Mouse (Mus musculus): ENCODE measurements around the gene Ccdc142.

Gene Ccdc142

DNA sequence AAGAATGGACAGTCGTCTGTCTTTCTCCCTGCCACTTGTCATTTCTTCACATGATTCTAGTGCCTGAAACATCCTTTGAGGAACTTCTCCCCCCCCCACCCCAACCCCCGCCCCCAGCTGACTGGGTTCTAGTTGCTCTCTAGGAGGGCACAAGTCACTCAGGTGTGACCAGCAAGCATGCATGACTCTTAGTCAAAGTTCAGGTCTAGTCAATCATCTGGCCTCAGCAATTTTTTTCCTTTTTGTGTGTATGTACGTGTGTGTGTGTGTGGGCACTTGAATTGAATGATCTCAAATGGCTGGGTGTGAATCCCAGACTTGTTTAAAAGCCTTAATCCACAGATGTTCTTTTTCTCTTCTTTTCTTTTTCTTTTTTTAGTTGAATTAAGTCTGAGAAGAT, 32.8 kb downstream of the Ccdc142 start:
- in situ Hi-C loops (cut with MboI; ENCODE audit: unreplicated experiment in 2 of 2): no loop called here

DNA sequence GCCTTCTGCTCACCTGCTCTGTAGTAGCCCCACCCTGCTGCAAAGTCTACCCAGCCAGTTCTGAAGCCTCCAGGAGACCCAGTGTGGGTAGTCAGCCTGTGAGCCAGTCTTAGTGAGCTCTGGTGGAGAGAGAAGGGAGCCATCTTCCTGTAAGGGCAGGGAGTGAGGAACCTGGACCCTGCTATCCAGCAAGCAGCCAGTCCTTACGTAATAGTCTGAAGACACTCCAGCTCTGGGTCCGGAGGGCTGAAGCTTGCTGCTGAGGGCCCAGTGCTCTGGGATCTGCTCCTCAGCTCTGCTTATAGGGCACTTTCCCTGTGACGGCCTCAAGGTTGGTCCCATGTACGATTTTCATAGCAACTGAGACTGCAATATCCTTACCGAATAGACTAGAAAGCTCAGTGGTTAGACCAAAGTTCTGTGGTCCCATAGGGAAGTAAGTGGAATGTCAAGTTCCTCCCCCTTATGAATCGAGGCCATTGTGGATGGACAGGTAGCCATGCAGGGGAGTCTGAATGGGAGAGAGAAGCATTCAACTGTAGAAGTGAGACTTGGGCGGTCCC, 33.6 kb downstream of the Ccdc142 start, which contains the start of gene Rtkn:
TSS of gene Rtkn (plus strand) at position 513 of the 563 bp plus-strand sequence.
- in situ Hi-C loops (cut with MboI; ENCODE audit: unreplicated experiment in 2 of 2): no loop called here

DNA sequence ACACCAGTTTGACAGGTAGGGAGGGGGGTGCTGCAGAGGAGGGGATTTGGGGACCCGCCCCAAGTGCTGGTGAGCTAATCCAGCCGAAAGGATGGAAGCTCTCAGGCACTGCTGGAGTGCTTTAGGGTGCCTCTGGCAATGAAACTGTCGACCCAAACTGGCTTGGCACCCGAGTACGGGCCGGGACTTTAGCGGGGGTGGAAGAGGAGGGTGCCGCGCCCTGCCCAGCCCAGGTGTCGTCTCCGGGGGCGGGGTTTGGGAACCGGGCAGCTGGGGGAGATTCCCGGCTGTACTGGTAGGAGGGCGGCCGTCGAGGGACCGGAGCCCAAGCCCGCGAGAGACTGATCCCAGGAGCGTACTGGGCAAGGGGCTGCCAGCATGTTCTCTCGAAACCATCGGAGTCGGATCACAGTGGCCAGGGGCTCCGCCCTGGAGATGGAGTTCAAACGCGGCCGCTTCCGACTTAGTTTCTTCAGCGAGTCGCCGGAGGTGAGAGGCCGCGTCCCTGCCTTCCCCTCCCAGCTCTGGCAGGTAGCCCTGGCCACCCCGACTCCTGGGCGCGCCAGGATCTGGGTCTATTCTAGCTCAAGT, 34.3 kb downstream of the Ccdc142 start:
- in situ Hi-C loops (cut with MboI; ENCODE audit: unreplicated experiment in 2 of 2): no loop called here

DNA sequence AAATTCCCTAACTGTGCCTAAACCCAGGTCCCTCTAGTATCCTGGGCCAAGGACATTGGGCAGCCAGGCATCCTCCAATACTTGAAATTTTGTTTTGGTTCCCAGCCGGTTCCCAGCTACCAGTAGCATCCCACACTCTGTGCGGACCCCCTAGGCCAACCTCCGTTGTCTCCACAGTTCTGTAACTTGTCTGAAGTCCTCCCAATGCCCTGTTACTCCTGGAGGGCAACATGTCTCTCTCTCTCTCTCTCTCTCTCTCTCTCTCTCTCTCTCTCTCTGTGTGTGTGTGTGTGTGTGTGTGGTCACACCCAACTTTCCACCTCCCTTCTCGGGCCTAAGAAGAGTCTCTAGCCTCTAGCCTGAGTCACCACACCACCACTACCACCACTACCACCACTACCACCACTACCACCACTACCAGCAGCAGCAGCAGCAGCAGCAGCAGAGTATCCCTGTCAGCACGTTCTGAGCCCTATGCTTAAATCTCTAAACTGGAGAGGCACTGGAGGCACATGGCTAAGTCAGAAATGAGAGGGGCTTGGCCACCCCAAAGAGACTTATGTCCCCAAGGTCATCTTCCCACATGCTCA, 35.0 kb downstream of the Ccdc142 start:
- in situ Hi-C loops (cut with MboI; ENCODE audit: unreplicated experiment in 2 of 2): no loop called here

DNA sequence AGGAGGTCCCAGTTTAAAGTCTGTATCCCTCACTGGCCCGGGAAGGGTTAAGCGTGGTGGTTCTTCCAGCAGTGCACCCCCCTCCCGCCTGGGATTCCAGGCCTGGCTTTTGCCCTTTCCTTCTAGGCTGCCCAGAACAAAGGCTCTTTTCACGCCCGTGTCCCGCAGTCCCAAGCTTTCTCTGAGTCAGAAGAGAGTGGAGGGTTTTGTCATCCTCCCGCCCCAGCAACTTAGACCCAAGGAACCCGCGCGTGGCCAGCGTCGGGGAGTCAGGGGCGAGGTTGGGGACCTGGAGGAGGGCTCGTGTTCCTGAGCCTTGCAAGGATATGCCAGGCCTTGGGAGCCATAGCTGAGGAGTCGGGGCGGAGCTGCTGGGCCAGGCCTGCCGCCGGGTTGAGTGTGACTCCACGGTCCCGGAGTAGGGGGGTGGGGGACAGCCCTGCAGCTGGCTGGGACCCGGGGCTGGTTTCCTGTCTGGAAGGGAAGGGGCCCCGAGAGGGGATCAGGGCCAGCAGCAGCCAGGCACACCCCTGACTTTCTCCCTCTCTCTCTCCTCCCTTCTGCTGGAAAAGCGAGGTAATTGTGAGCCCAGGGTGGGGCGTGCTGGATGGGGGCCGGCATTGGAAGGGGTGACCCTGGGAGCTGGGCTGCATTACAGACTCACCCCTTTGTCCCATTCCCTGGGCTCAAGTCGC, 35.6 kb downstream of the Ccdc142 start:
- in situ Hi-C loops (cut with MboI; ENCODE audit: unreplicated experiment in 2 of 2): no loop called here

DNA sequence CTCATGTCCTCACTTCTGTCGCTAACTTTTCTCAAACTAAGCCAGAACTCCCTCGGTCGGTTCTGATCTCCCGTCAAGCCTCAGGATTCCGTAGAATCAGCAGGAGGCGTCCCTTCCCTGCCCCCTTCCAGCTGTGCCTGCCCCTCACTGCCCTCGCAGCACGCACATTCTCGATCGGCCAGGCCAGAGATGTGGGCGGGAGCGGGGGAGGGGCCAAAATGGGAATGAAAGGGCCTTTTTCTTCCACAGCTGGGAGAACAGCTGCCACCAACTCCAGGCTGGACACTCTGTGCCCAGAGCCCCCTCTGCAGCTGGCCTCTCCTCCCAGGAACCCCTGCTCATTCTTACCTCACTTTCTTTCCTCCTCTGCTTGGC, 36.2 kb downstream of the Ccdc142 start:
- in situ Hi-C loops (cut with MboI; ENCODE audit: unreplicated experiment in 2 of 2): no loop called here

DNA sequence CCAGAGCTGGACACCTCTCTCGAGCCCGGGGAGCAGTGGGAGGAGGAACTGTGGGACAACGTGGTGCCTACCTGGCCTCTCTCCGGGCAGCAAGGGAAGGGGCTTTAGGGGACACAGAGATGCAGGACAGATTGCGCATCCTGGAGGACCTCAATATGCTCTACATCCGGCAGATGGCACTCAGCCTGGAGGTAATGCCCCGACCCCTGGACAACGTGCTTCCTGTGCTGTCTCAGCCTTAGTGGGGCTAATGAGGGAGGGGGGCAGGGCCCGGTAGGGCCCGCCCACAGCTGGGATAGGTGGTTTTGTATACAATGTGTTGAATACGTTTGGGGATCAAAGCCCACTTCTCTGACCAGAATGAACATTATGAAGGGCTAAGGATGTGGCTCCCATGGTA, 36.7 kb downstream of the Ccdc142 start:
- in situ Hi-C loops (cut with MboI; ENCODE audit: unreplicated experiment in 2 of 2): no loop called here

DNA sequence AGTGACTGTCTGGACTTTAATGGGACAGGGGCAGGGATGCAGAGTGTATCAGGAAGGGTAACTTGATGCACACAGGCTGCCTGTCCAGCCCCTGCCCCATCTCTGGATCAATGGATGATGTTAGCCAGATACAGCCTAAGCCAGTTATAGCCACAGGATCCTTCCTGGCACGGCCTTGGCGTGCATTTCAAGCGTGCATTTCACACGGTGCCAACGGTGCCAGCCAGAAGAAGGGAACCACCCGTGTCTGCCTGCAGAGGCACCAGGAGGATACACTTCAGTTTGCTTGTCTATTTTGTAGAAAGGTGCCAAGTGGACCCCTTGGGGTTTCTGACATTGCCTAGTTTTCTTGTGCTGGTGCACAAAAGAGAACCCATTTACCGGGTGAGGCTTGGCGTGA, 38.6 kb downstream of the Ccdc142 start:
- in situ Hi-C loops (cut with MboI; ENCODE audit: unreplicated experiment in 2 of 2): no loop called here

DNA sequence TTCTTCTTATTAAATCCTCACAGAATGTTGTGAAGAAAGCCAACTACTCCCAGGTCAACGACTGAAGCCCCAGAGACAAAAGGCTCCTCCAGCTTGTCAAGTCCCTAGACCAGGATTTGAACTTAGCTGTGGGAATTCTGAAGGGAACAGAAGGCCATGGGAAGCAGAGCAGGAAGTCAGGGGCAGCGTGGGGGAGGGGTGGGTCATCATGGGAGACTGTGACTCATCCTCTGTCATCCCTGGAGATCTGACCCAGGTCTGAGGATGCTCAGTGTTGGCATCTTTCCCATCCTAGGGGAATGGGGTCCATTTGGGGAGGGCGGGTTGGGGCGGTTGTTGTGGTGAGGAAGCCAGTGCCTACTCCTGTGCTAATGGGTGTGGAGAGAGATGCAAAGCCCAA, 40.2 kb downstream of the Ccdc142 start:
- in situ Hi-C loops (cut with MboI; ENCODE audit: unreplicated experiment in 2 of 2): no loop called here

DNA sequence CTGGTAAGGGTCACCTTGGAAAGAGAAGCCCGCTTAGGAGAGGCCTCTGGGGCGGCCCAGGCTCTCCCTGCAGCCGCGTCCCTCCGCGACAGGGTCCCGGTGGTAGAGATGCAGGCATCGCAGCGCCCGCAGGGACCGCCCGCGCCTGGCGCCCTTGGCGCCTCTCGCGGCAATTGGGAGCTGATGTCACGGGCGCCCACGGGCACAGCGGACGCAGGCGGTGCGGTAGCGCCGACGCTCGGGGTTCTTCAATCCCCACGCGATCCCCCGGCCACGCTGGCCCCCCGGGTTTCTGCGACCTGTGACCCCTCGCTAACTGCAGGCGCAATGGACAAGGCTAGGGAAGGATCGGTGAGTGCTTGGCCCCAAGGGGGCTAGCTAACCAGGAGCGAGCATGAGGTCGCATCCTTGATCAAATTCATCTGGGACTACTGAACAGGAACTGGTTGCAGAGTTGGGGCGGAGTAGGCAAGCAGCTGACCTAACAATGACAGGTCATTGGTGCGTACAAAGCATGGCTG, 40.9 kb downstream of the Ccdc142 start:
- in situ Hi-C loops (cut with MboI; ENCODE audit: unreplicated experiment in 2 of 2): no loop called here

DNA sequence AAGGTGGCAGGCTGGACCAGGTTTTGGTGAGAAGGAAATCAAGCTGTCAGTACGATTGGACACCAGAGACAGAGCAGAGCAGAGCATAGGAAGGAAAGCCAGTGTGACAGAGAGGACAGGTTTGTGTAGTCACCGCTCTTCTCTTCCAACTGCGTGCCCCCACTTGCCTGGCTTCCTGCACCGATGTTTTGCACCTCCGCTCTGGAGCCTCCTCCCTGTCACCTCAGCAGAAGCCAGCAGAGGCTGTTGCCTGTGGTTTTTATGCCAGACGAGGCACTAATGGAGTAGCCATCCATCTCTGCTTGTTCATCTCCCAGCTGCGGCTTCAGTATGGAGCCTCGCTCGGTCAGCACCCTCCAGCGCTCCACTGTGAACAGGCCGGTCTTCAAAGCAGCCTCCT, 41.5 kb downstream of the Ccdc142 start:
- in situ Hi-C loops (cut with MboI; ENCODE audit: unreplicated experiment in 2 of 2): no loop called here

DNA sequence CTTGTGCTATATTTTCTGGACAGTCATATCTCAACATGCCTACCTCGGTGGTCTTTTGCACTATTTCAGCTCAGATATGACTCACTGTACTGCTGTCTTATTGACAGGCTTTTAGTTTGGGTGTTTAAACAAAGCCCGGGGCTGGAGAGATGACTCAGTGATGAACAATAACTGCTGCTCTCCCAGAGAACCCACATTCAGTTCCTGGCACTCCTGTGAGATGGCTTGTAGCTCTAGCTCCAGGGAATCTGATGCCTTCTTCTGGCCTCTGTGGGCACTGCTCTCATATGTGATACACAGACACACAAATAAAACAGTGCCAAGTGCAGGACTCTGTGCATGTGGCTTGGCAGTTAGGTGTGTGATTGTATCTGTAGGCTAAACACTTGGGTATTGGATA, 43.8 kb downstream of the Ccdc142 start:
- in situ Hi-C loops (cut with MboI; ENCODE audit: unreplicated experiment in 2 of 2): no loop called here

DNA sequence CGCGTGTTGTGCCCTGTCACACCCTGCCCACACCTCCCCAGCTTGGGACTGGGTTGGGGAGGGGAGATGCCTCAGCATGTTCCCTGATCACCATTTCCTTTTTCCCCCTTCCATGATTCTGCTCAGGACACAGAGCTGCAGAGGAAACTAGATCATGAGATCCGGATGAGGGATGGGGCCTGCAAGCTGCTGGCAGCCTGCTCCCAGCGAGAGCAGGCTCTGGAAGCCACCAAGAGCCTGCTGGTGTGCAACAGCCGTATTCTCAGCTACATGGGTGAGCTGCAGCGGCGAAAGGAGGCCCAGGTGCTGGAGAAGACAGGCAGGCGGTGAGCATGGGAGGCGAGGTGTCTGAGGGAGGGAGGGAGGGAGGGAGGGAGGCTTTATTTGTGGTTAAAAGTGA, 44.4 kb downstream of the Ccdc142 start:
- in situ Hi-C loops (cut with MboI; ENCODE audit: unreplicated experiment in 2 of 2): no loop called here

DNA sequence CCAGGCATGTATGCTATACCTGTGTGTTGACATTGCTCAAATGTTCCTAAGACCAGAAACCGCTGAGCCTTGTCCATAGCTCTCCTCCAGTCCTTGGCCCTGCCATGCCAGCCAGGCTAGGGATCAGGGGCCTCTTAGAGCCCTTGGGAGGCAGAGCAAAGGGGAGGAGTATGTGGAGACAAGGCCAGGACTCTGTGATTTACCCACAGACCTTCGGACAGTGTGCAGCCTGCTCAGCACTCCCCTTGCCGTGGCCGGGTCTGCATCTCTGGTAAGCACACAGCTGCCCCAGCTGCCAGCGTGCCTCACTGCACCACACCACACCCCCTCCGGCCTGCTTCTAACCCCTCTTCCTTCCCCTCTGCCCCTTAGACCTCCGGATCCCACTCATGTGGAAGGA, 45.9 kb downstream of the Ccdc142 start:
- in situ Hi-C loops (cut with MboI; ENCODE audit: unreplicated experiment in 2 of 2): no loop called here

DNA sequence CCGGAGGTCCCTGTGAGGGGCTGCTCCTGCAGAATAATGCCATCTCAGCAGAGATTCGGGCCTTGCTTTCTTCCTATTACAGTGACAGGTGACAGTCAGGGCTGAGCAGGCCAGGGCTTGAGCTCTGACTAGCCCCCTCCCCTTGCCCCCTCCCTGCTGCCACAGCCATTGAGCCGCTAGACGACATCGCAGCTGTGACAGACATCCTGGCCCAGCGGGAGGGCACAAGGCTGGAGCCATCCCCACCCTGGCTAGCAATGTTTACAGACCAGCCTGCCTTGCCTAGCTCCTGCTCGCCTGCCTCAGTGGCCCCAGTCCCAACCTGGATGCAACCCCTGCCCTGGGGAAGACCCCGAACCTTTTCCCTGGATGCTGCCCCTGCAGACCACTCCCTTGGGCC, 50.3 kb downstream of the Ccdc142 start:
- in situ Hi-C loops (cut with MboI; ENCODE audit: unreplicated experiment in 2 of 2): loop anchor here in 1 of 2 experiments (10.0 kb wide), 1 partner anchor 47 kb away; the partner anchor contains the start of genes Ccdc142, Gm42688 and Mrpl53

DNA sequence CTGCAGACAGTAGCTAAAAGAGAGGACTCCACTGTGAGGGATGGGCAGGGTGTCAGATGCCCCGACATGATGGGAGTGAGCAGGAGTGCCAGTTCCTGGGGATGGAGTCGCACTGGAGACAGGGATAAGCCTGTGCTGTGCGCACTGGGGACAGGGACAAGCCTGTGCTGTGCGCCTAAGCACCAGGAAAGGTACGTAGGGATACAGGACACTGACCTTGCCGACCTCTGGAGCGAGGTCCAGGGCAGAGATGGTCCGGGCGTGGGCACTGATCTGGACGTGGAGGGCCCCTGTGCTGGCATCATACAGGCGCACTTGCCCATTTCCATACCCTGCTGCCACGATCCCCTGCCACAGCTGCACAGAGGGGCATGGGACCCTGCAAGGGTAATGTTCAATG, 51.6 kb downstream of the Ccdc142 start:
- in situ Hi-C loops (cut with MboI; ENCODE audit: unreplicated experiment in 2 of 2): loop anchor here in 1 of 2 experiments (10.0 kb wide), 1 partner anchor 48 kb away; the partner anchor contains the start of genes Ccdc142, Gm42688 and Mrpl53

DNA sequence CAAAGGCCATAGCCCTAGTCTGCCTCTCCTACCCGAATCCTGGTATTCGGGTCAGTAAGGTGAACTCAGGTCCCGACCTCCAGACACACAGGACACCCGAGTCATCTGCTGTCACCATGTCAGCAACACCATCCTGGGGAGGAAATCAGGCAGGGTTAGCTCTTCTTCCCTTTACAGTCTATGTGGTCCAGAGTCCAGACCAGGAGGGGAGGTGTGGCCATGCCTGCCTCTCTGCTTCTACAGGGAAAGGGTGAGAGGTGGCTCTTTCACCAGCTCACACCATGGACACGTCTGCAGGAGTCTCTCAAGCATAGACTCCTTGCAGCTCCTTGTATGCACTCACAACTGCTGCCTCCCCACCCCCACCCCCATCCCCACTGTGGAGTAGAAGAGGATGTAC, 52.1 kb downstream of the Ccdc142 start:
- in situ Hi-C loops (cut with MboI; ENCODE audit: unreplicated experiment in 2 of 2): loop anchor here in 1 of 2 experiments (10.0 kb wide), 1 partner anchor 49 kb away; the partner anchor contains the start of genes Ccdc142, Gm42688 and Mrpl53

DNA sequence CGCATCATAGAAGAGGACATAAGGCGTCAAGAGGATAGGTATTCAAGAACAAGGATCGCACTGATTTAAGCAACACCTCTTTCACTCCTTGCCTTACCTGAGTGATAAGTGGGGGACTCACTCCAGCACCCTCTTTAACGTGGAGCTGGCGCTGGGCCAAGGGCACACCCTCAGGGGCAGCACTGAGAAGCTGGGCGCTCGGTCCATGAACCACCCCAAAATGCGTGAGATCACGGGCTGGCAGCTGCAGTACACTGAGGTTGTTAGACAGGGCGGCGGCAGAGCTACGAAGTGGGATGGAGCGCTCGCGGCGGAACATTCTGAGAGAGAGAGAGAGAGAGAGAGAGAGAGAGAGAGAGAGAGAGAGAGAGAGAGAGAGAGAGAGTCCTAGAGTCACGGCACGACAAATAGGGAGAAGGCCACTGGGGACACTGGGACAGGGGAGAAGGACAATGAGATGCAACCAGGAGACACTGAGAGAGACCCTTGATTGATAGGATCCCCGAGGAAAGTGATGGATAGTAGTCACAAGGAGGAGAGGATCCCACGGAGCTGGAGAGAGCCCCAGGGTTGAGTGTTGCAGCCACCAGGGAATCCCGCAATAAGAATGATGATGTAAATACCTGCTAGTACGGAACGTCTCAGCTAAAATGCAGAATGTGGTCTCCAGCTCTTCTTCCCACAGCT, 54.3 kb downstream of the Ccdc142 start:
- in situ Hi-C loops (cut with MboI; ENCODE audit: unreplicated experiment in 2 of 2): loop anchor here (5.0 to 10.0 kb wide), 3 partner anchors 38 to 158 kb away; partner anchors contain the start of genes Ccdc142 (in 1 of the 2), Gm42688 (in 1 of the 2), Mogs (in 1 of the 2) and Mrpl53 (in 1 of the 2)

DNA sequence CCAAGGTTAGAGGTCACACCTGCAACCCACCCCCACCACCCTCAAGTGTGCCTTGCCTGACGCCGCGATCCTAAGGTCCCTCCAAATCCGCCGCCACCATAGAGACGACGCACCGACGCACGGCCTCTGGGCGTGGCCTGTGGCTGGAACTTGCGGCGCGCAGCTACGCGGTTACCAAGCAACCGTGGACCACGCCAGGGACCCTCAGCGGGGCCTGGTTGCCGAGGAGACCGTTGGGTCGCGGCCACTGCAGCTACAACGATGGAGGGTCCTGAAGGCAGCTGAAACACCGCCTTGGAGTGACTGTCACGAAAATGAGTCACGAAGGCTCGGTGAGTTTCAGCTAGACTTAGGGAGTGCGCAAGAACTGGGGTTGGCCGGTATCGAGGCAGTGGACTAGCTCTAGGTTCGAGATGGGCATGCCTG, 54.9 kb downstream of the Ccdc142 start, which contains the start of the genes Wdr54 and 1700003E16Rik:
TSS of gene Wdr54 (minus strand) at position 139 of the 426 bp plus-strand sequence.
TSS of gene 1700003E16Rik (plus strand) at position 146 of the 426 bp plus-strand sequence.
- in situ Hi-C loops (cut with MboI; ENCODE audit: unreplicated experiment in 2 of 2): loop anchor here (5.0 to 10.0 kb wide), 3 partner anchors 39 to 159 kb away; partner anchors contain the start of genes Ccdc142 (in 1 of the 2), Gm42688 (in 1 of the 2), Mogs (in 1 of the 2) and Mrpl53 (in 1 of the 2)

Data from v-Abl transformed pro-B cells (cell line).